Comparison of ENCODE assay signal across 10 mouse cellular contexts in the genomic region with DNA sequence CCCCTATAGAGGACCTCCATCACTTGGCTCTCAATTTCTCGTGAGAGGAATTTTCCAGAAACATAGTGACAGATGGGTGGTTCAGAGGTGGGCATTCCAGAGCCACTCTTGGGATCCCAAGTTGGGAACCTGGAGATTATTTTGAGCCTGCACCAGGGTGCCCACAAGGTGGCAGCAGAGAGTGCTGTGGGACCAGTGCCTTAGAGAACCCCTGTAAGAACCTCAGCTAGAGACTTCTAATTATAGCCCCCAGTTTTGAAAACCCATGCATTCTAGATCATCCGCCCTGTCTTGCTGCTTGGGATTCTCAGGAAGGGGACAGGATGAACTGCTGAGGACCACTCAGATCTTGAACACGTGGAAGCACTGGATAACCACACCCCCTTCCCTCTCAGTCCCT. TPM values are rescaled to one million over a fixed set of nuclear protein-coding genes. Genes with fewer than 3 reads are reported as not detected.
A peak's percentile ranks its signal among the peaks of the same experiment; 100 is the strongest.
DNase-seq lines count a peak whose midpoint lies in the region; ATAC-seq and TF ChIP-seq lines count a peak whose summit lies in the region.
"Had no signal": no experiment of that assay in that cellular context is flagged by ENCODE, and none has a peak within 500 bp of the region (broad histone marks: within the 10 kb centered on the region; RNA-seq: fewer than 3 reads in every experiment).

No protein-coding gene starts in this region.

- WGBS in bone marrow, adult 2 months: 16% methylated on average over 3 of the region's 3 CpGs
- WGBS in embryonic facial prominence, embryonic 14.5 days: 18% methylated on average over 2 of the region's 3 CpGs
- 19% methylated on average over 3 of the region's 3 CpGs for WGBS in midbrain, embryonic 16.5 days

- no peak for TF ChIP-seq POLR2A in bone marrow, adult 2 months (IDR thresholded peaks at IDR 0.05; ENCODE audit: borderline replicate concordance, control insufficient read depth, low read depth, low read length)

- H3K9ac ChIP-seq in embryonic facial prominence, embryonic 14.5 days (ENCODE audit: low read depth, low read length): no peak overlapping the region
- H3K9ac ChIP-seq in midbrain, embryonic 16.5 days (ENCODE audit: low read depth, low read length): no peak overlapping the region

- peak; percentile 33; the same call in 1 of the 2 replicates for ATAC-seq in embryonic facial prominence, embryonic 14.5 days (ENCODE audit: low read depth)
- peak; percentile 29; the same call in 1 of the 2 replicates for ATAC-seq in midbrain, embryonic 16.5 days
- ATAC-seq: Patski had no signal

- H3K36me3 ChIP-seq in embryonic facial prominence, embryonic 14.5 days (ENCODE audit: control insufficient read depth, insufficient read depth, low read length): no peaks in the 10 kb centered on the region
- no peaks in the 10 kb centered on the region for H3K36me3 ChIP-seq in midbrain, embryonic 16.5 days (ENCODE audit: control insufficient read depth, insufficient read depth, low read length)

- no peaks in the 10 kb centered on the region for H3K9me3 ChIP-seq in embryonic facial prominence, embryonic 14.5 days (ENCODE audit: control insufficient read depth, low read length)
- H3K9me3 ChIP-seq in midbrain, embryonic 16.5 days (replicated peaks; ENCODE audit: control insufficient read depth, low read length, poor library complexity, severe bottlenecking): no peaks in the 10 kb centered on the region

- DNase-seq in gastrocnemius, adult 18-20 months (ENCODE audit: low spot score): peak; percentile 52
- DNase-seq in gastrocnemius, postnatal 25 days: no peak
- peak; percentile 58 for DNase-seq in embryonic facial prominence, embryonic 14.5 days (ENCODE audit: low spot score)
- peak; percentile 81 for DNase-seq in heart, postnatal 4 days
- peak; percentile 64 to 69 for DNase-seq in left cerebral cortex, adult 2 months (ENCODE audit: extremely low spot score in 1 of 2, low spot score in 2 of 2)
- DNase-seq in spleen, postnatal 36 days (ENCODE audit: low spot score in 2 of 2): peak; percentile 20 to 30

- TF ChIP-seq CTCF in bone marrow, adult 2 months (IDR thresholded peaks at IDR 0.05; ENCODE audit: control insufficient read depth, insufficient read depth, low read length): peak; percentile 75
- peak; percentile 94 for TF ChIP-seq CTCF in left cerebral cortex, adult 2 months (IDR thresholded peaks at IDR 0.05)

- no peaks in the 10 kb centered on the region; the same call in 1 of the 2 replicates for H3K4me1 ChIP-seq in bone marrow, adult 2 months (ENCODE audit: control insufficient read depth, insufficient read depth, low read length)
- no peaks in the 10 kb centered on the region for H3K4me1 ChIP-seq in embryonic facial prominence, embryonic 14.5 days (ENCODE audit: control insufficient read depth, insufficient read depth, low read length)
- no peaks in the 10 kb centered on the region for H3K4me1 ChIP-seq in midbrain, embryonic 16.5 days (ENCODE audit: control insufficient read depth, insufficient read depth, low read length)

- H3K27ac ChIP-seq in bone marrow, adult 2 months (ENCODE audit: control insufficient read depth, insufficient read depth, low read depth, low read length, poor library complexity): no peak overlapping the region
- H3K27ac ChIP-seq in embryonic facial prominence, embryonic 14.5 days (replicated peaks; ENCODE audit: low read depth, low read length): no peak overlapping the region
- H3K27ac ChIP-seq in left cerebral cortex, adult 2 months: no peak overlapping the region
- no peak overlapping the region for H3K27ac ChIP-seq in midbrain, embryonic 16.5 days (ENCODE audit: low read length)
- H3K27ac ChIP-seq: macrophage had no signal

- H3K4me2 ChIP-seq in embryonic facial prominence, embryonic 14.5 days (ENCODE audit: low read depth, low read length): no peak overlapping the region
- H3K4me2 ChIP-seq in midbrain, embryonic 16.5 days (ENCODE audit: low read length): no peak overlapping the region

- no peaks in the 10 kb centered on the region for H3K27me3 ChIP-seq in embryonic facial prominence, embryonic 14.5 days (replicated peaks; ENCODE audit: control insufficient read depth, insufficient read depth, low read length)
- no peaks in the 10 kb centered on the region for H3K27me3 ChIP-seq in midbrain, embryonic 16.5 days (ENCODE audit: control insufficient read depth, insufficient read depth, low read depth, low read length)

- no peak overlapping the region for H3K4me3 ChIP-seq in bone marrow, adult 2 months (replicated peaks; ENCODE audit: control insufficient read depth, low read depth, low read length)
- no peak overlapping the region for H3K4me3 ChIP-seq in embryonic facial prominence, embryonic 14.5 days (ENCODE audit: low read depth, low read length)
- H3K4me3 ChIP-seq in left cerebral cortex, adult 2 months: no peak overlapping the region
- H3K4me3 ChIP-seq in midbrain, embryonic 16.5 days (ENCODE audit: low read depth, low read length): no peak overlapping the region

- intact Hi-C loops in left cerebral cortex, adult 2 months (cut with DNase I): loop anchor here (2.0 to 10.0 kb wide), 2 partner anchors 279 to 657 kb away; a partner anchor contains a TSS

RNA-seq across cellular contexts. Expression of a gene that starts 18.6 kb away (rescaled TPM):
- not detected for total RNA-seq in gastrocnemius, adult 18-20 months (2021)
- total RNA-seq in gastrocnemius, postnatal 25 days (2021): not detected
- 1.9 and 6.0 TPM in 2 replicates for polyA plus RNA-seq in bone marrow, adult 2 months (2011; ENCODE audit: insufficient read depth, insufficient read length, low replicate concordance, missing spikeins)
- polyA plus RNA-seq in embryonic facial prominence, embryonic 14.5 days (2014; fragmentation: Nextera tagmentation; extraction: Ambion mirVana): 1.4 and 1.7 TPM in 2 replicates
- total RNA-seq in heart, postnatal 4 days (2021): not detected
- total RNA-seq in left cerebral cortex, adult 2 months (2021): not detected
- polyA plus RNA-seq in midbrain, embryonic 16.5 days (2015; fragmentation: Nextera tagmentation; extraction: Ambion mirVana): 9.4 and 13.9 TPM in 2 replicates
- polyA plus RNA-seq: macrophage, Patski had no signal
